Mouse (Mus musculus) mouse embryonic stem cell (cell line): Measurements from ENCODE around the gene Bbs10.

Source experiments
- in situ Hi-C, 2 experiments: fragments of 300-500 bp; cut with MboI; formaldehyde crosslinking; loops; 1 replicate in 1 of 2; 3 replicates in 1 of 2; pipeline ENCODE4 v1.14.3; 2019 to 2020; ENCODE audit warnings: low sequenced_read_pairs in 2 of 2, low pct_unique_long_range_greater_than_20kb in 1 of 2, mixed read lengths in 1 of 2; ENCODE audit not compliant: unreplicated experiment in 1 of 2

Bbs10 gene

GRCm38 (mm10) chr10:111315940-111316339 lies 17.5 kb downstream of the Bbs10 start:
- in situ Hi-C loops, result loop anchor here in 1 of 2 experiments (25.0 kb wide), 1 partner anchor 171 kb away; no protein-coding TSS in a partner anchor

GRCm38 (mm10) chr10:111318021-111318420 lies 19.5 kb downstream of the Bbs10 start:
- in situ Hi-C loops, result loop anchor here in 1 of 2 experiments (25.0 kb wide), 1 partner anchor 169 kb away; no protein-coding TSS in a partner anchor

- in situ Hi-C loops, result loop anchor here in 1 of 2 experiments (25.0 kb wide), 1 partner anchor 168 kb away; no protein-coding TSS in a partner anchor
Measured at GRCm38 (mm10) chr10:111318805-111319500, 20.5 kb downstream of the Bbs10 start.

- in situ Hi-C loops, result loop anchor here in 1 of 2 experiments (25.0 kb wide), 1 partner anchor 167 kb away; no protein-coding TSS in a partner anchor
Measured at GRCm38 (mm10) chr10:111320579-111320978, 22.1 kb downstream of the Bbs10 start.

GRCm38 (mm10) chr10:111327957-111328356 lies 29.5 kb downstream of the Bbs10 start:
- in situ Hi-C loops, result no loop called here

- in situ Hi-C loops, result no loop called here
Measured at GRCm38 (mm10) chr10:111329326-111329725, 30.8 kb downstream of the Bbs10 start.

GRCm38 (mm10) chr10:111334902-111335301 lies 36.4 kb downstream of the Bbs10 start:
- in situ Hi-C loops, result no loop called here

GRCm38 (mm10) chr10:111335517-111336352 lies 37.3 kb downstream of the Bbs10 start:
- in situ Hi-C loops, result no loop called here

- in situ Hi-C loops, result no loop called here
Measured at GRCm38 (mm10) chr10:111336353-111336713, 37.9 kb downstream of the Bbs10 start.

GRCm38 (mm10) chr10:111339296-111339695 lies 40.8 kb downstream of the Bbs10 start:
- in situ Hi-C loops, result no loop called here

- in situ Hi-C loops, result no loop called here
Measured at GRCm38 (mm10) chr10:111341761-111342160, 43.3 kb downstream of the Bbs10 start.

- in situ Hi-C loops, result no loop called here
Measured at GRCm38 (mm10) chr10:111343555-111343954, 45.1 kb downstream of the Bbs10 start.

- in situ Hi-C loops, result no loop called here
Measured at GRCm38 (mm10) chr10:111348263-111348662, 49.8 kb downstream of the Bbs10 start.
